Mouse (Mus musculus) stomach, postnatal 0 days (tissue): Measurements from ENCODE around the gene Glp2r.

Experiments used
- CTCF ChIP-seq: IDR thresholded peaks from 2 replicates; pipeline ENCODE4 v1.5.1; 2016; ENCODE audit warnings: antibody characterized with exemption, low read depth, mild to moderate bottlenecking, moderate library complexity
- EP300 ChIP-seq: optimal IDR thresholded peaks from 2 replicates; pipeline ENCODE3; 2016; ENCODE audit warnings: antibody characterized with exemption

GRCm38 (mm10) chr11:67647745-67648144, 123.2 kb downstream of the Glp2r start:
- peak; percentile 97 for TF ChIP-seq CTCF
- no peak for TF ChIP-seq EP300
